Mouse (Mus musculus): Measurements from ENCODE around the gene Scarb1.

GRCm38 (mm10) chr5:125389131-125389578 is 48.3 kb upstream of the Scarb1 start, which contains the start of gene Gm10382:
- TF ChIP-seq CTCF (IDR thresholded peaks at IDR 0.05; ENCODE audit: low read depth) = no peak
- TF ChIP-seq EP300 (IDR thresholded peaks at IDR 0.05; ENCODE audit: low read depth) = no peak

Data from heart, postnatal 0 days (tissue).